Mouse (Mus musculus) retina, adult 2 months (tissue): ENCODE measurements around the gene Gm49342.
"Not testable (repeated sequence)": the region's sequence is repeated elsewhere in the genome, so short reads cannot be mapped to it uniquely, and the experiment has no call there.

Experiments used
- DNase-seq: peaks from one replicate; pipeline ENCODE4 v3.0.0-alpha.2; 2012; ENCODE audit warnings: low read depth, low spot score

Gene Gm49342

DNA sequence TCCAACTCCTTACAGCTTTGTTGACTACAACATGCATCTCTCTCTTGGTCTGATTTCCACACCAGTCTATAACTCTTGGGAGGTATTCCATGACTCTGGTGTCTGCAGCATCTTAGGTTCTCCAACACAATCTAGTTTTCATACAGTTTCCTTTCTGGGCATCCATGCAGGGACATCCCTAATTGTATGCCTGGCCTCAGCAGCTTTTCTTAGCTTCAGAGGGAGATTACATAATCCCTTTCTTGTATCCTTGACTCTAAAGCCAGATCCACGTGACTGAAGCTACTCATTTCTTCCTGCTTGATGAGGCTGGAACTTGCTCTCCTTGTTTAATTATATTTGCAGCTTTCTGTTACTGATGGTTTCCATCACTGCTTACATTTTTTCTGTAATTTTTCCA, 7.7 kb upstream of the Gm49342 start:
- no peak for DNase-seq

DNA sequence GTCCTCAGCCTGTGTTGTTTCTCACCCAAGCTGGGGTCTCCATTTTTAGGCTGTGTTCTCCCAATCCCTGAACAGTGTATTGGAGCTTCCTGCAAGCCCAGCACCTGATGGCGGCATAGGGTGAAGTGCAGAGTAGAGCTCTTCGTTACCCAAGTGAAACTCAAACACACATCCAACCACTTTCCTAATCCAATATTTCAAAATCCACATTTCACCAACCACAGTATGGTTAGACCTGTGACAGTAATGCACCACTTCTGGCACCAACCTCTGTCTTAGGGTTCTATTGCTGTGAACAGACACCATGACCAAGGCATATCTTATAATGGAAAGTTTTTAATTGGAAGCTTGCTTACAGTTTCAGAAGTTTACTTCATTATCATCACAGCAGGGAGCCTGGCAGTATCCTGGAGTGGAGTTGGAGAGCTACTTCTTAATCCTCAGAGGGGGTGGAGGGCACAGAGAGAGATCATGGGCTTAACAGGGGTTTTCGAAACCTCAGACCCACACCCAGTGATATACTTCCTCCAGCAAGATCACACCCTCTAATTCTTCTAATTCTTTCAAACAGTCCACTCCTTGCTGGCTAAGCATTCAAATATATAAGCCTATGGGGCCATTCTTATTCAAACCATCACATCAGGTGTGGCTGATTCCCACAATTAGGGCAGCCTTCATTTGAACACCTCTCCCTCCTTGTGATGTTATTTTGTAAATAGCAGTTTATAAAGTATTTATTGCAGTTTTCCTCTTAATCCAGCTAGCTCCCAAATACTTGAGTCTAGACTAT, 6.0 kb upstream of the Gm49342 start:
- no peak for DNase-seq

DNA sequence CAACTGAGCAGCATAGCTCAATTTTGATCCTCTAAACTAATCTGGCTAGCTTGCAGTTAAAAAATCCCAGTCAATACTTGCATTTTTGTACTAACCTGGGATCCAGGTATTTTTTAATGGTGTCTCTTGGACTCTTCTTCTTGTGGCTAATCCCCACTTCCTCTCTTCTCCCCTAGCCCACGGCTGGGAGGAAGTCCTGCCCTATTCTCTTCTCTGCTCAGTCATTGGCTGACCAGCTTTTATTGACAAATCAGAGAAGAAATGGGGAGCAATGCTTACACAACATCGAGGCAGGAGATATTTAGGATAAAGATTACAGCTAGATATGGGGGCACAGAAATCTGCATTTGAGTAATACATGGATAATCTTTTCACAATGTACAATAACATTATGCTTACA, 5.4 kb upstream of the Gm49342 start:
- no peak for DNase-seq

DNA sequence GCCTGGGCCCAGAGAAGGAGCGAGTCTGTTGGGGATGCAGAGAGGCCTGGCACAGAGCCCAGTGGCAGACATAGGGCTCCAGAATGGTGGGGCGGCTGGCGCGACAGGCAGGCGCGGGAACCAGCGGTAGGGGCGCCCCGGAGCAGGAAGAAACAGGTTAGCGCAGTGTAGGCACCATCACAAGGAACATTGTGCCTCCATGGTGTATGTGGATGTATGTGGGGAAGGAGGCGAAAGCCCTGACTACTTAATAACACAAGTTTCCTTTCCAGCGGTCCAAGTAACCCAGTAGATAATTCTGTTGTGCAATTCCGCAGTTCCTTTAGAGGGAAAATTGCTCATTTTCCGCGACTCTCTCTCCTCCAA, 334 bp downstream of the Gm49342 start:
- not testable (repeated sequence) for DNase-seq

DNA sequence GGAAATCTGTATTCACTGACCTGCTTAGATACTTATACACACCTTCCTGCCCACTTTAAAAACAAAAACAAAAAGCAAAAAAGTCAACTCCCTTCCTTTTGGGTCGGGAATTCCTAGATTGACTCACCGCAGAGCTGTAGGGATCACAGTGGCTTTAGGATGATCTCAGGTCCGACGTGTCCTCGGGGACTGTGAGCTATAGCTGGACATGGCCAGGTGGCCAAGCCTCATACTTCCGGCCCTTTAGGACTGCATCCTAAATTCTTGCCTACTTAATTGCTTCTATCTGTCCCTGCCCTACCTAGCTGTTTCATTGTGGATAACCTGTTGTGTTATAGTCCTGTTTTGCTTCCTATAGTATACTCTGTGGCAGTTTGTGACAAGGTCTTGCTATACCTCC, 764 bp downstream of the Gm49342 start:
- not testable (repeated sequence) for DNase-seq

DNA sequence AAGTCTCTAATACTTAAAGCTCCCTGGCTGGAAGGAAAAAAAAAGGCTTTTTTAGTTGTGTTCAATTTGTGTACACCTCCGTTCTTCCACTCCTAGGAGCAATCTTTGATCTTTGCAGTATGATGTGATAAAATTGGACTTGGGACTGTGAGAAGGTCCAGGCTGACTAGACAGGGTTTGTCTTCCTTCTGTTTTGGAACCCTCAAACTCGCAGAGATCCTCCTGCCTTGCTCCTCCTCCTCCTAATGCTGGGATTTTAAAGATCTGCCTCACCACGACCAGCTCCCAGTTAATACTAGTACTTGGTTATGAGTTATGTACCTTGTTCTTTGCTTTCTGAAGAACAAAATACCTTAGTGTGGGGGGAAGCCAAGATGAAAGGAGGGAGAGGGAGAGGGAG, 1.2 kb downstream of the Gm49342 start:
- not testable (repeated sequence) for DNase-seq

DNA sequence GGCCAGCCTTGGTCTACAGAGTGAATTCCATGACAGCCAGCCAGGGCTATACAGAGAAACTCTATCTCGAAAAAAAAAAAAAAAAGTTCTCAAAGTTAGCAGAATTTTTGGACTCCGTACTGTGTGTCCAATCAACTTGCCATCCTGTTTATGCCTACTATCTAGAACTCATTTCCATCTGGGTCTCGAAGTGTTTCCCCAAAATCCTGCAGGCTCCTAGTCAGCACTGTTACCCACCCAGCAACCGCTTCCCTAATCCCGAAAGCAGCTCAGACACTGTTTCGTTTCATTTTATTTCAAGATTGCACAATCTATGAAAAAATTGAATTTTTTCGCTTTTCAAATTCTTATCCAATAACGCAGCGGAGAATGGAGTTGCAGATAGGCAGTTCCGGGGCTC, 11.2 kb downstream of the Gm49342 start:
- DNase-seq, result no peak

DNA sequence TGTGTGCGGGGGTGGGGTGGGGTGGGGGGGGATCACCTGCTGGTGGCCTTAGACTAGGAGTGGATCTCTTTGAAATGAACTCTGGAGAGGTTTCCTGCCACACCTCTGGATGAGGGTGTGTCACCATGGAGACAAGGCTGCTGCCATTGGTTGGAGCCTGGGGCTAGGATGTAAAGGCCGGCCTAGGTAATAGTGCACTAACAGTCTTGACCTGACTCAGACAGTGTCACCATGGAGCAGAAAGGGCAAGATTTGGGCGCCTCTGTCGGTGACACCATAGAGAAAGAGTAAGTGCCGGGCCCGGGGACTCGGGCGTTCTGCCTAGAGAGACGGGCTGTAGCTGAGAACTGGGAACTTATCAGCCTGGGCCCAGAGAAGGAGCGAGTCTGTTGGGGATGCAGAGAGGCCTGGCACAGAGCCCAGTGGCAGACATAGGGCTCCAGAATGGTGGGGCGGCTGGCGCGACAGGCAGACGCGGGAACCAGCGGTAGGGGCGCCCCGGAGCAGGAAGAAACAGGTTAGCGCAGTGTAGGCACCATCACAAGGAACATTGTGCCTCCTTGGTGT, 11.7 kb downstream of the Gm49342 start, which contains the start of gene Pnp2:
Gene Pnp2 (plus strand): TSS at position 51 of the 567 bp plus-strand sequence.
- DNase-seq, result not testable (repeated sequence)

DNA sequence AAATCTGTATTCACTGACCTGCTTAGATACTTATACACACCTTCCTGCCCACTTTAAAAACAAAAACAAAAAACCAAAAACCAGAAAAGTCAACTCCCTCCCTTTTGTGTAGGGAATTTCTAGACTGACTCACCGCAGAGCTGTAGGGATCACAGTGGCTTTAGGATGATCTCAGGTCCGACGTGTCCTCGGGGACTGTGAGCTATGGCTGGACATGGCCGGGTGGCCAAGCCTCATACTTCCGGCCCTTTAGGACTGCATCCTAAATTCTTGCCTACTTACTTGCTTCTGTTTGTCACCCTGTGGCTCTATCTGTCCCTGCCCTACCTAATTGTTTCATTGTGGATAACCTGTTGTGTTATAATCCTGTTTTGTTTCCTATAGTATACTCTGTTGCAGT, 12.4 kb downstream of the Gm49342 start:
- not testable (repeated sequence) for DNase-seq

DNA sequence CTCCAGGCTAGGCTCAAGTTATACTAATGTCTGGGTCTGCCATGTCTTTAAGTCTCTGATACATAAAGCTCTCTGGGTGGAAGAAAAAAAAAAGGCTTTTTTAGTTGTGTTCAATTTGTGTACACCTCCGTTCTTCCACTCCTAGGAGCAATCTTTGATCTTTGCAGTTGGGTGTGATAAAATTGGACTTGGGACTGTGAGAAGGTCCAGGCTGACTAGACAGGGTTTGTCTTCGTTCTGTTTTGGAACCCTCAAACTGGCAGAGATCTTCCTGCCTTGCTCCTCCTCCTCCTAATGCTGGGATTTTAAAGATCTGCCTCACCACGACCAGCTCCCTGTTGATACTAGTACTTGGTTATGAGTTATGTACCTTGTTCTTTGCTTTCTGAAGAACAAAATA, 12.8 kb downstream of the Gm49342 start:
- DNase-seq, result not testable (repeated sequence)

DNA sequence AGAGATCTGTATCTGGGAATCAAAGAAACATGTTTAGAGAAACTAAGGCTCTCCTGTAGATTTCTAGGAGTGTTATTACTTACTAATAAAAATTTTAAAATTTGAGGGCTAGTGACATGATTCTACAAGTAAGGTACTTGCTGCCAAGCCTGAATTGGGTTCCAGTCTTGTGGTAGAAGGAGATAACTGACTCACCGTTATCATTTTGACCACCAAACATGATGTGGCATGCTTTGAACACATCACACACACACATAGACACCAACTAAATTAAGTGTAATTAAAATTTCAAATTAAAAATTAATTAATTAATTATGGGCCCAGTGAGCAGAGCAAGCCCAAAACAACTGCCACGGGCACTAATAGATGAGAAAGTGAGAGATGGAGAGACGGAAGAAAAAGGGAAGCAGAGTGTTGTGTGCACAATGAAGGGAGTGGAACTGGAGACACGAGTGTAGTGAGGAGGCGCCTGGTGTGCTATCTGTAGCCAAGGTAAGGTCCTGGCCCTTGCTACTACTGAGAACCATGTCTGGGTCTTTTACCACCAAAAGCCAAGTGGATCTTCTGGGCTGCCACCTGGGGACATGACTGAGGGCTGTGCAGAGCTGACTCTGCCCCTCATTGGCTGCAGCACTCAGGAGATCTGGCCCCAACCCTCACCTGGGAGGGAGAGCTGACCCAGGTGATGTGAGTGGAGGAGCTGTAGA, 14.1 kb downstream of the Gm49342 start:
- not testable (repeated sequence) for DNase-seq

DNA sequence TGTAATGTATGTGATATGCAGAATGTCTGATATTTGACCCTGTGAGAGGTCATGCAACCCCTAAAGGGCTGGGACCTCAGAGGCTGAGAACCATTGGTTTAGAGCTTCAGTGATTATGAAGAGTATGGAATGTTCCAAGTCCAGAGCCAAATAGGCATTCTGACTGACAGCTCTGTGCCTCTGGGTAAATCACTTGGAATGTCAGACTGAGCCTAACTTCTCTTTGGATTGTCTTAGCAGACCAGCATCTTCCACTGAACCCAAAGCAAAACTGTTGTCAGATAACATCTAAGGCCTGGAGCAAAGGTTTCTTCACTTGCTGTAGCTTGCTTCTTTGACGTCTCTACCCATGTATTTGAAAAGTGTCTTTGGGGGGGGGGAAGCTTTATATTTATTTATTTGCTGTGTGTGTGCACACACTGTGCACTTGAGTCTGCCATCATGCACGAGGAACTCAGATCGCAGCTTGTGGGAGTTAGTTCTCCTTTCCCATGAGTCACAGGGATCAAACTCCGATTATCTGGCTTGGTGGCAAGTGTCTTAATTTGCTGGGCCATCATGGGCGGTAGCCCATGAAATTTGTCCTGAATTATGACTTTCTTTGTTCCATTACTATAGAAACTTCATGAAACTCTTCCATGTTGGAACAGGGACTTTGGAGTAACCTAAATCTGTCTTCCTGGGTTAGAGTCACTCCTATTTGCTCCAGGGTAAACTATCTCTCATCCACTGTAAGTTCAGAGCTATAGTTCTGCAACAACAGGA, 24.1 kb downstream of the Gm49342 start:
- DNase-seq, result no peak

DNA sequence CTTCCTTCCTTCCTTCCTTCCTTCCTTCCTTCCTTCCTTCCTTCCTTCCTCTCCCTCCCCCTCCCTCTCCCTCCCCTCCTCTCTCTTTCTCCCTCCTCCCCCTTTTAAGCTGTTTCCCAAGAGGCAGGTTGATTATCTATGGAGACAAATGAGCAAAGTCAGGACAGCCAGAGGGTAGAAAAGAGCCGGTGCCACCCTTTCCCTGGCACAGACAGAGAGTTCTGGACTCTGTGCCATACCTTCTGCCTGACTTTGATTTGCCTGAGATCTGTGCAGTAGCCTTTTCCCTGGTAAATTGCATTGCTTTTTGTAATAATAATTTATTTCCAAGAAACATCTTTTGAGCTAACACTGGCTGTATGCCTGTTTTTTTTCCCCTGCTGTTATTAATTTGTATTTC, 24.7 kb downstream of the Gm49342 start:
- no peak for DNase-seq

DNA sequence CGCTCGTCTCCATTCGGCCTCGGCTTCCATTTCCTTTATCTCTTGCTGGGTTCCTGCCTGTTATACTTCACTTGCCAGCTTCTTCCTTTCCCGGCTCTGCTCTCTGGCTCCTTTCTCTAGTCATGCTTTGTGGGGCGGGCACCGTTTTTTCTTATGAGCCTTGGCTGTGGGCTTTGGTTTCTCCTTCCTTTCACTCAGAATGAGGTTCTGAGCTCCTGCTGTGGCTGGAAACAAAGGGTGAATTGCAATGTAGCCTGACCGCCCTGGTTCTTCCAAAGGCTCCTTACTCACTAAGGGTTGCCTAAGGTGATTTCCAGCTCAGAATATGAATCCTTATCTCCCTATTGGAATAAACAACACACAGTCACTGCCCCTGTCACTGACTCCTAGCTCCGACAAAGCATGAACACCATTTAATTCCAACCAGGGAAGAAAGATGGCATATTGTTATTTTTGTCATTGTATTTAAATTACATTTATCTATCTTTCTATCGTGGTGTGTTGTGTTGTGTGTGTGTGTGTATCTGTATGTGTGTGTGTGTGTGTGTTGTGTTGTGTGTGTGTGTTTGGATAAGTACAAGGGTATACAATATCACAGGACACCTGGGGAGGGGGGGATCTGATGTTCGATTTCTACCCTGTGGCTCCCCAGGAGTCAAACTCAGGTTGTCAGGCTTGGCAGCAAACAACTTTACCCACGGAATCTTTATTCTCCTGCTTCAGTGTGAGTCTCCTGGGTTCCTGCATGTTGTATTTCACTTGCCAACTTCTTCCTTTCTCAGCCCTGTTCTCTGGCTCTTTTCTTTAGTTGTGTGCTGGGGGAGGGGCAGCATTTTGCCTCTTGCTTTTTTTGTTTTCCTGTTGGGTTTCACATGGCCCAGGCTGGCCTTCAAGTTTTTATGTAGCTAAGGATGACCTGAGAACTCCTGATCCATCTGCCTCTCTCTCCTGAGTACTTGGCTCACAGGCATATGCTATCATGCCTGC, 25.5 kb downstream of the Gm49342 start:
- DNase-seq, result no peak

DNA sequence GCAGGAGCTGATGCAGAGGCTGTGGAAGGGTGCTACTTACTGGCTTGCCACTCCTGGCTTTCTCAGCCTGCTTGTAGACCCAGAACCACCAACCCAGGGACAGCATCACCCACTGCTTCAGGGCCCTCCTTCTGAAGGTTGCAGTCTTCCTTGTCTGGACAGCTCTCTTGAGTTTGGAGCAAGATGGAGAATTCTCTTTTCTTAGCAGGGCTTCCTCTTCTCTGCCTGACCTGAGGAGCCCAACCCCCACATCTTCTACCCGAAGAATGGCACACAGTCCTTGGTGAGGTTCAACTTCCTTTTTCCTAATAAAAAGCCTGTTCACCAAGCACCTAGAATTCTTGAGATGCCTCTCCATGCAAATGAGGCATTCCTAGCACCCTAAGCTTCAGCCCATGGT, 26.5 kb downstream of the Gm49342 start:
- no peak for DNase-seq

DNA sequence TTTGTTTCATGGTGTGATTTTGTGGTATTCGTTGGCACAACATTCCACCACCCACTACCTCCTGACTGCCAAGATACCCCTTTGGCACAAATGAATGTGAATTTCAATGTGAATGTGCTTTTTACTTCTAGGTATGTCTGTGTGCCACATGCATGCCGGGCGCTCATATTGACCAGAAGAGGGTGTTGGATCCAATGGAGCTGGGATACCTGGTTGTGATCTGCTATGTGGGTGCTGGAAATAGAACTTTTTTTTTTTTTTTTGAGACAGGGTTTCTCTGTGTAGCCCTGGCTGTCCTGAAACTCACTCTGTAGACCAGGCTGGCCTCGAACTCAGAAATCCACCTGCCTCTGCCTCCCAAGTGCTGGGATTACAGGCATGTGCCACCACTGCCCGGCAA, 28.7 kb downstream of the Gm49342 start:
- not testable (repeated sequence) for DNase-seq

DNA sequence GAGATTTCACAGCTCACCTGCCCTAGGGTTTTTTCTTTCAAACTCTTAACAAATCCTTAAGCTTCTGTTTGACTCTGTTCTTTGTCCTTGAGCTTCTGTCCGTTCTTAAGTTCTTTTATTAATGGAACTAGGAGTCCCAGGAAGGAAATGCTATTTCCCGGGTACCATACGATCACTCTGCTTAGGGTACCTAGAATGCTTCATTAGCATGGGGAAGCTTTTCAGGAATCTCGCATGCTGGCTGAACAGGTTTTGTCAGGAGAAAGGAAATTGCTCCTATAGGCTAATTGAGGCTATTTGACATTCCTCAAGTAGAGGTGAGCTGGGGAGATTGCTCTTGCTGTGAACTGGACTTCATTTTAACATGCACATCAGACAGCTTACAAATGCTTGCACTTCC, 29.4 kb downstream of the Gm49342 start:
- no peak for DNase-seq

DNA sequence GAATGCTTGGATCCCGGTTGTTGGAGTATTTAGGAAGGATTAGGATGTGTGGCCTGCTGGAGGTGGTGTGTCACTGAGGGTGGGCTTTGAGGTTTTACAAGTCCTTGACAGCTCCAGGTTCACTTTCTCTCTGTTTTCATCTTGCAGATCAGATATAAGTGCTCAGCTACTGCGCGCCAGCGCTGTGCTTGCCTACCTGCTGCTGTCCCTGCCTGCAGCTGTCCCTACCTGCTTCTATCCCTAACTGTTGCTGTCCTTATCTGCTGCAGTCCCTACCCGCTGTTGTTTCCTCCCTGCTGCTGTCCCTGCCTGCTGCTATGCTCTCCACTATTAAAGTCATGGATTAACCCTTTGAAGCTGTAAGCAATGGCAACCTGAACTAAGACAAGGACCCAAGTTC, 30.7 kb downstream of the Gm49342 start:
- no peak for DNase-seq

DNA sequence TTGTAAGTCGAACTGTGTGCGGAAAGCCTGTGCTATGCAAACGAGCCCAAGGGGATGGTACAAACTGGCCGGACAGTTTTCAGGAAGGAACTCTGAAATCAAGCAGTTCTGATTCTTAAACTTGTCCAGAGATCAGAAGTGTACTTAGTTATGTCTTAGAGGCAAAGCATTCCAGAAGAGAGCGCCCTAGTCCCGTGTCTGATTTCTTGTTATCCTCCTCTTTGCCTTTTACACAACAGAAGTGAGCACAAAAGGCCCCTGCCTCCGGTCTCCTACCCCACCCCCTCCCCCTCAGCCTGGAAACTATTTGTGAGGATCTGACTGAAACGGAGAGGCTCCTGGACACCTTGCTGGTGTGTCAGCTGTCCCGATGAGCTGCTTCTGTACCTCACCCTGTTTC, 32.4 kb downstream of the Gm49342 start:
- DNase-seq, result no peak

DNA sequence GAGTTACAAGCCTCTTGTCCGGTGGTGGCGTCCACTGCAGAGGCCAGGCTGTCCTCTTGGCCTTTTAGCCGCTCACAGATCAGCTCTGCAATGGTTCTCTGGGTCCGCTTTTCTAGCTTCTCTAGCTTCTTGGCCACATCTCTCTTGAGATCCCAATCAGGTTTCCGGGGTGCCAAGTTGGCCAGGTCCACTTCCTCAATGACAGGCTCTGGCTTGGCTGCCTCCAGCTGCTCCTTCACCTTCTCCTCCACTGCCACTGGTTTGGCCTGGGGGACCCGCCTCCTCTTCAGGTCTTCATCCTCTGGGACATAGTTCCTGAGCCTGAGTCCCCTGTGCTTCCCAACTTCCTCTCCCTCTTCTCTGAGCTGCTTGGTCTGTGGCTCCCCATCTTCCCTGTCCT, 34.1 kb downstream of the Gm49342 start:
- DNase-seq, result not testable (repeated sequence)

DNA sequence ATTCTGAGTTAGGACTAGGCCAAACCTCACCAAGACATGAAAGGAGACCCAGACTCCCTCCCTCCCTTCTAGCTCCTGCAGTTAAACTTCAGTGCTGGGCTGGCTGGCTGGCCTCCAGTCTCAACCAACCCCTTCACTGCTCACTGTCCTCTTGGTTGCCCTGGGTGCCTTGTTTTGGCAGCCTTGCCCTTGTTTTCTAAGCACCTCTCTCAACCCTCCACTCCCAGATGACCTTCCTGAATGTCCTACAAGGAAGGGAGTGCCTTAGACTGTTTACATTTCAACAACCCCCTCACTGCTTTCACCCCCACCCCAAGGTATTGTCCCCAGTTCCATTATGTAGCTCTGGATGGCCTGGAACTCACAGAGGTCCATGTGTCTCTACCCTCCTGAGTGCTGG, 35.3 kb downstream of the Gm49342 start:
- no peak for DNase-seq
